Mouse (Mus musculus): ENCODE measurements around the gene Emilin3.
"Not testable (repeated sequence)": the region's sequence is repeated elsewhere in the genome, so short reads cannot be mapped to it uniquely, and the experiment has no call there.

Gene Emilin3

GRCm38 (mm10) chr2:160912231-160912671, at the start of gene Emilin3:
Emilin3 (minus strand) TSS chr2:160912328.
- no peak for DNase-seq (ENCODE audit: low read depth, low spot score)

- no peak for DNase-seq (ENCODE audit: low read depth, low spot score)
These were observed 49.0 kb upstream of the Emilin3 start for GRCm38 (mm10) chr2:160960956-160961646.

- DNase-seq (ENCODE audit: low read depth, low spot score) = peak; percentile 79
These were observed 47.8 kb upstream of the Emilin3 start for GRCm38 (mm10) chr2:160959901-160960300.

- peak; percentile 44 for DNase-seq (ENCODE audit: low read depth, low spot score)
These were observed 46.6 kb upstream of the Emilin3 start for GRCm38 (mm10) chr2:160958737-160959136.

- not testable (repeated sequence) for DNase-seq (ENCODE audit: low read depth, low spot score)
These were observed 45.7 kb upstream of the Emilin3 start for GRCm38 (mm10) chr2:160957801-160958200.

- not testable (repeated sequence) for DNase-seq (ENCODE audit: low read depth, low spot score)
These were observed 45.2 kb upstream of the Emilin3 start for GRCm38 (mm10) chr2:160957307-160957706.

- DNase-seq (ENCODE audit: low read depth, low spot score) = peak; percentile 71
These were observed 43.2 kb upstream of the Emilin3 start for GRCm38 (mm10) chr2:160955331-160955730.

GRCm38 (mm10) chr2:160954541-160954940, 42.4 kb upstream of the Emilin3 start:
- peak; percentile 42 for DNase-seq (ENCODE audit: low read depth, low spot score)

GRCm38 (mm10) chr2:160953131-160953873, 41.2 kb upstream of the Emilin3 start:
- peak; percentile 48 for DNase-seq (ENCODE audit: low read depth, low spot score)

GRCm38 (mm10) chr2:160951595-160951994, 39.5 kb upstream of the Emilin3 start:
- peak; percentile 41 for DNase-seq (ENCODE audit: low read depth, low spot score)

- peak; percentile 50 for DNase-seq (ENCODE audit: low read depth, low spot score)
These were observed 30.3 kb upstream of the Emilin3 start for GRCm38 (mm10) chr2:160942443-160942842.

- DNase-seq (ENCODE audit: low read depth, low spot score) = peak; percentile 47
These were observed 29.0 kb upstream of the Emilin3 start for GRCm38 (mm10) chr2:160940930-160941709.

GRCm38 (mm10) chr2:160934451-160934850, 22.3 kb upstream of the Emilin3 start:
- DNase-seq (ENCODE audit: low read depth, low spot score) = no peak

GRCm38 (mm10) chr2:160933890-160934289, 21.8 kb upstream of the Emilin3 start:
- no peak for DNase-seq (ENCODE audit: low read depth, low spot score)

- peak; percentile 37 for DNase-seq (ENCODE audit: low read depth, low spot score)
These were observed 20.9 kb upstream of the Emilin3 start for GRCm38 (mm10) chr2:160932981-160933380.

GRCm38 (mm10) chr2:160932325-160932724, 20.2 kb upstream of the Emilin3 start:
- DNase-seq (ENCODE audit: low read depth, low spot score) = no peak

GRCm38 (mm10) chr2:160931378-160931777, 19.2 kb upstream of the Emilin3 start:
- no peak for DNase-seq (ENCODE audit: low read depth, low spot score)

GRCm38 (mm10) chr2:160925203-160925602, 13.1 kb upstream of the Emilin3 start:
- DNase-seq (ENCODE audit: low read depth, low spot score) = peak; percentile 57

GRCm38 (mm10) chr2:160921285-160921684, 9.2 kb upstream of the Emilin3 start:
- no peak for DNase-seq (ENCODE audit: low read depth, low spot score)

GRCm38 (mm10) chr2:160918930-160919215, 6.7 kb upstream of the Emilin3 start:
- DNase-seq (ENCODE audit: low read depth, low spot score) = no peak

GRCm38 (mm10) chr2:160918154-160918929, 6.2 kb upstream of the Emilin3 start:
- DNase-seq (ENCODE audit: low read depth, low spot score) = no peak
